10 mouse cellular contexts compared by ENCODE assay signal in the genomic region with DNA sequence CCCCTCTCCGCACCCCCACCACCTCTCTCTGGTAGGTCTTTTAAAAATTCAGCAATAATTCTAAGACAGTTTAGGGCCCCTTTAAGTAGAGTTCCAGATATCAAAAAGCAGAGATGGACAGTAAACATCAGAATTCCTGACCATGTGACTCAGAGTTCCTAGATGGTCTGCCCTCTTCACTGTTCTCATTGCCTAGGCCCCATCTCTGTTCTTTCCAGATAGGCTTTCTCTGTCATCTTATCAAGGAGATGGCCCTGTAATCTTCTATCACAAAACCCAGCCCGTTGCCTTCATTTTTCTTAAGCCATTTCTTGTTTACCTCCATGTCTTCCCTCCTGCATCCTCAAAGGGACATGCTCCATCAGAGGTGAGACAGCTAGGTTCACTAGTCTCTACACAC. TPM values are rescaled to one million over a fixed set of nuclear protein-coding genes. Genes with fewer than 3 reads are reported as not detected.
DNase-seq lines count a peak whose midpoint lies in the region; ATAC-seq and TF ChIP-seq lines count a peak whose summit lies in the region.
"Had no signal": no experiment of that assay in that cellular context is flagged by ENCODE, and none has a peak within 500 bp of the region (broad histone marks: within the 10 kb centered on the region; RNA-seq: fewer than 3 reads in every experiment).

No protein-coding gene starts in this region.

- H3K9me3 ChIP-seq in erythroblast, embryonic 14.5 days (ENCODE audit: control insufficient read depth, low read length), result no peaks in the 10 kb centered on the region
- no peaks in the 10 kb centered on the region for H3K9me3 ChIP-seq in megakaryocyte, embryonic 14.5 days
- H3K9me3 ChIP-seq in liver, embryonic 14.5 days (ENCODE audit: control insufficient read depth, low read length), result no peaks in the 10 kb centered on the region
- no peaks in the 10 kb centered on the region for H3K9me3 ChIP-seq in stomach, postnatal 0 days (ENCODE audit: control insufficient read depth, low read length)

- peaks cover 28% of the 10 kb centered on the region for H3K36me3 ChIP-seq in erythroblast, embryonic 14.5 days (ENCODE audit: control insufficient read depth)
- H3K36me3 ChIP-seq in megakaryocyte, embryonic 14.5 days (replicated peaks; ENCODE audit: low read length), result peaks cover 11% of the 10 kb centered on the region
- no peaks in the 10 kb centered on the region for H3K36me3 ChIP-seq in liver, embryonic 14.5 days (replicated peaks; ENCODE audit: control insufficient read depth, insufficient read depth, low read depth)
- no peaks in the 10 kb centered on the region for H3K36me3 ChIP-seq in stomach, postnatal 0 days (ENCODE audit: control insufficient read depth, insufficient read depth, low read length)

- peak overlapping the region; percentile 69 for H3K27ac ChIP-seq in liver, embryonic 14.5 days
- no peak overlapping the region for H3K27ac ChIP-seq in stomach, postnatal 0 days (replicated peaks)

- H3K4me2 ChIP-seq in liver, embryonic 14.5 days (ENCODE audit: low read depth), result peak overlapping the region; percentile 90
- H3K4me2 ChIP-seq in stomach, postnatal 0 days (replicated peaks; ENCODE audit: low read depth), result 0 out of 2 replicates have a peak overlapping the region, but pooled peaks have one; percentile 74

- H3K4me3 ChIP-seq in erythroblast, embryonic 14.5 days (replicated peaks), result peak overlapping the region; percentile 93
- H3K4me3 ChIP-seq in megakaryocyte, embryonic 14.5 days (replicated peaks), result peak overlapping the region; percentile 20
- H3K4me3 ChIP-seq in liver, embryonic 14.5 days (ENCODE audit: insufficient read depth in 1 of 2, low read depth in 2 of 2, low read length in 2 of 2), result peak overlapping the region; percentile 52 to 99
- H3K4me3 ChIP-seq in stomach, postnatal 0 days (ENCODE audit: low read depth, low read length), result no peak overlapping the region

- H3K27me3 ChIP-seq in erythroblast, embryonic 14.5 days (ENCODE audit: control insufficient read depth), result no peaks in the 10 kb centered on the region
- H3K27me3 ChIP-seq in megakaryocyte, embryonic 14.5 days (replicated peaks), result no peaks in the 10 kb centered on the region
- no peaks in the 10 kb centered on the region for H3K27me3 ChIP-seq in liver, embryonic 14.5 days (ENCODE audit: control insufficient read depth, insufficient read depth, low read length)
- no peaks in the 10 kb centered on the region for H3K27me3 ChIP-seq in stomach, postnatal 0 days (ENCODE audit: control insufficient read depth, insufficient read depth, low read length)

- WGBS in liver, embryonic 14.5 days (ENCODE audit: insufficient replicate concordance), result 46% methylated on average over 2 of the region's 2 CpGs
- 69% methylated on average over 2 of the region's 2 CpGs for WGBS in stomach, postnatal 0 days

- TF ChIP-seq EP300 in liver, embryonic 14.5 days (IDR thresholded peaks at IDR 0.05; ENCODE audit: low read depth), result peak; percentile 69
- TF ChIP-seq EP300 in stomach, postnatal 0 days (optimal IDR thresholded peaks at IDR 0.05), result no peak

- H3K4me1 ChIP-seq in erythroblast, embryonic 14.5 days (ENCODE audit: control insufficient read depth), result peaks cover 54% of the 10 kb centered on the region
- H3K4me1 ChIP-seq in megakaryocyte, embryonic 14.5 days, result peaks cover 43% of the 10 kb centered on the region
- H3K4me1 ChIP-seq in liver, embryonic 14.5 days (replicated peaks; ENCODE audit: control insufficient read depth in 2 of 2, insufficient read depth in 2 of 2, low read length in 1 of 2), result peaks cover 23 to 27% of the 10 kb centered on the region in 2 experiments
- H3K4me1 ChIP-seq in stomach, postnatal 0 days (replicated peaks; ENCODE audit: control insufficient read depth, insufficient read depth), result no peaks in the 10 kb centered on the region

- no peak for ATAC-seq in erythroblast, adult 5-6 weeks (replicated peaks; ENCODE audit: low FRiP score, poor library complexity, severe bottlenecking)
- ATAC-seq in megakaryocyte, adult 5-6 weeks (ENCODE audit: poor library complexity, severe bottlenecking), result no peak
- 0 out of 2 replicates have a peak, but pooled peaks have one; percentile 18 for ATAC-seq in liver, embryonic 14.5 days (ENCODE audit: insufficient read depth)
- ATAC-seq in stomach, postnatal 0 days (ENCODE audit: low FRiP score, low TSS enrichment), result no peak

- TF ChIP-seq CTCF in liver, embryonic 14.5 days (IDR thresholded peaks at IDR 0.05; ENCODE audit: low read depth), result no peak
- TF ChIP-seq CTCF in stomach, postnatal 0 days (IDR thresholded peaks at IDR 0.05; ENCODE audit: low read depth), result no peak

- H3K9ac ChIP-seq in liver, embryonic 14.5 days (replicated peaks), result peak overlapping the region; percentile 94
- H3K9ac ChIP-seq in stomach, postnatal 0 days (ENCODE audit: low read length), result no peak overlapping the region

- DNase-seq in liver, embryonic 14.5 days (ENCODE audit: low read depth in 3 of 3, low spot score in 3 of 3), result peak in 2 of 3 experiments; percentile 54 to 57
- no peak for DNase-seq in stomach, postnatal 0 days (ENCODE audit: low spot score)
- no peak for DNase-seq in urinary bladder, postnatal 36 days (ENCODE audit: low spot score in 2 of 2)
- no peak for DNase-seq in layer of hippocampus, adult 8-10 months (ENCODE audit: low spot score in 2 of 2)
- DNase-seq: cerebellum, postnatal 25 days; gastrocnemius, postnatal 25 days had no signal

RNA-seq across cellular contexts. Expression of gene Map2k4, which starts 1.9 kb away (rescaled TPM):
- polyA plus RNA-seq in erythroblast, embryonic 14.5 days (2012), result 0.91 and 1.2 TPM in 2 replicates
- 19.4 and 33.9 TPM in 2 replicates for total RNA-seq in erythroblast, adult 5-6 weeks (2015; ENCODE audit: low replicate concordance)
- total RNA-seq in erythroblast, adult 5-6 weeks (2017; ENCODE audit: low replicate concordance), result 12.8 and 17.2 TPM in 2 replicates
- 0.86 and 7.0 TPM in 2 replicates for polyA plus RNA-seq in megakaryocyte, embryonic 14.5 days (2012; ENCODE audit: insufficient read depth, low replicate concordance)
- total RNA-seq in megakaryocyte, adult 5-6 weeks (2015), result 57.5 and 63.1 TPM in 2 replicates
- total RNA-seq in megakaryocyte, adult 5-6 weeks (2017), result 29.1 and 40.5 TPM in 2 replicates
- 12.7 and 15.8 TPM in 2 replicates for polyA plus RNA-seq in liver, embryonic 14.5 days (2012; rRNA removed)
- polyA plus RNA-seq in liver, embryonic 14.5 days (2014; fragmentation: Nextera tagmentation; extraction: Ambion mirVana), result 37.0 and 40.6 TPM in 2 replicates
- 44.9 and 47.1 TPM in 2 replicates for polyA plus RNA-seq in stomach, postnatal 0 days (2015; fragmentation: Nextera tagmentation; extraction: Ambion mirVana)
- 100 to 1,000 TPM; 183 to 224 (median 205) TPM for total RNA-seq in layer of hippocampus, adult 8-10 months (2022)

RNA-seq across cellular contexts. Expression of gene Zkscan6, which starts 20.8 kb away (rescaled TPM):
- 0.09 and 0.15 TPM in 2 replicates for polyA plus RNA-seq in erythroblast, embryonic 14.5 days (2012)
- 2.1 and 2.5 TPM in 2 replicates for total RNA-seq in erythroblast, adult 5-6 weeks (2015; ENCODE audit: low replicate concordance)
- total RNA-seq in erythroblast, adult 5-6 weeks (2017; ENCODE audit: low replicate concordance), result 5.2 and 9.6 TPM in 2 replicates
- polyA plus RNA-seq in megakaryocyte, embryonic 14.5 days (2012; ENCODE audit: insufficient read depth, low replicate concordance), result 0.92 TPM in 1 of 2 replicates, not detected in the other
- 5.4 and 9.8 TPM in 2 replicates for total RNA-seq in megakaryocyte, adult 5-6 weeks (2015)
- 20.7 and 26.1 TPM in 2 replicates for total RNA-seq in megakaryocyte, adult 5-6 weeks (2017)
- polyA plus RNA-seq in liver, embryonic 14.5 days (2012; rRNA removed), result 2.2 and 2.5 TPM in 2 replicates
- polyA plus RNA-seq in liver, embryonic 14.5 days (2014; fragmentation: Nextera tagmentation; extraction: Ambion mirVana), result 4.5 and 4.9 TPM in 2 replicates
- polyA plus RNA-seq in stomach, postnatal 0 days (2015; fragmentation: Nextera tagmentation; extraction: Ambion mirVana), result 11.0 TPM in 2 replicates
- total RNA-seq in layer of hippocampus, adult 8-10 months (2022), result 10 to 100 TPM; 14.6 to 16.0 (median 15.5) TPM

Comparison
In these comparisons a context has a peak if more than half of its experiments do, and no peak if none do; other contexts are left out.
1. DNase-seq: peak in liver, embryonic 14.5 days (2 of 3); none in stomach, postnatal 0 days (single experiment), urinary bladder, postnatal 36 days (0 of 2) and layer of hippocampus, adult 8-10 months (0 of 2).